Mouse (Mus musculus): Measurements from ENCODE around the gene Kdm8. TPM values are rescaled to one million over a fixed set of nuclear protein-coding genes. Genes with fewer than 3 reads are reported as not detected.

Gene Kdm8
- polyA plus RNA-seq, 1 experiment = 4.0 TPM

DNA sequence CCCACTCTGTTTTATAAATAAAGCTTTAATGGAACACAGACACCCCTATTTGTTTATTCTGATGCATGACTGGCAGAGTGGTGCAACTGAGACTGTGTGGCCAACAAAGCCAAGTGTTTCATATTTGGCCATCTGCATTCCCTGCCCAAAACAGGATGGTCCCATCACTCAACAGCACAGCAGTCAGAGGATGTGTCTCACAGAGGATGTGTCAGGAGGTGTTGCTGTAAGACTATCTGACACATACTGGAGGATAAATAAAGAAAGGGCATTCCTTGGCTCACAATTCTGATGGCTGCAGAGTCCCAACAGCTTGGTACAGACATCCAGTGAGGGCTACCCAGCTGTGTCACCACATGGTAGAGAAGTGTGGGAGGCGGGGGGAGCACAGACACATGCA is 6.2 kb downstream of the Kdm8 start:
- no peak for DNase-seq (ENCODE audit: low read depth, low spot score)
- 89% methylated on average over 1 of the region's 1 CpGs for WGBS

DNA sequence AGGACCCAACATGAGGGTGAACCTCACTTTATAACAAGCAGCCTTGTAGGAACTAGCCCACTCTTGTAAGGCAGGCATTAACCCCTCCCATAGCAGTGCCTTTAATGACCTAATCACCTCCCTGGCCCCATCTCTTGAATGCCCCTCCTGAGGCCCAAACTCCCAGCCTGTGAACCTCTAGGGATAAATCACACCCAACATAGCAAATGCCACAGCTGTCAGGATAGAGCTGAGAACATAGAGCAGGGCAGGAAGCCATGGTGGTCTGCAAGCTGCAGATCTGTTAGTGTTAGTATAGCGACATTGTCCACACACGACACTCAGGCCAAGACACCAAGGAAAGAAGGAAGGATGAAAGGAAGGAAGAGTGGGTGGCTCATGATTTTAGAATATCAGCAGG is 6.6 kb downstream of the Kdm8 start:
- 72% methylated on average over 2 of the region's 2 CpGs for WGBS
- no peak for DNase-seq (ENCODE audit: low read depth, low spot score)

DNA sequence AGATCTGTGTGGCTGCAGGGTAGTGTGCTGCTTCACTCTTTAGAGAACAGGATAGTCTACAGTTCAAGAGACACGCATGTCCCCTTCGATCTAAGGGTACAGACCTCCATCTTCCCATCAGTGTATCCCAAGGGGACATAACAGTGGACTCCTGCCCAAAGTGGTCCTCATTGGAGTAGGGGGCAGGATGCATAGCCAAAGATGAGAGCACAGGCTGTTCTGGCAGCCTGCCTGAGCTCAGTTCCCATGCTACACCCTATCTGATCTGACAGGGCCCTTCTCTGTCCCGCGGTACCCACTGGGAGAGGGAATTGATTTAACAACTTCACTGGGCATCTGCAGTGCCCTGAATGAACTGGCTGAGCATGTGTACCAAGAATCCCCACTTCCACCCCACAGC is 9.2 kb downstream of the Kdm8 start:
- WGBS = 96% methylated on average over 4 of the region's 4 CpGs

DNA sequence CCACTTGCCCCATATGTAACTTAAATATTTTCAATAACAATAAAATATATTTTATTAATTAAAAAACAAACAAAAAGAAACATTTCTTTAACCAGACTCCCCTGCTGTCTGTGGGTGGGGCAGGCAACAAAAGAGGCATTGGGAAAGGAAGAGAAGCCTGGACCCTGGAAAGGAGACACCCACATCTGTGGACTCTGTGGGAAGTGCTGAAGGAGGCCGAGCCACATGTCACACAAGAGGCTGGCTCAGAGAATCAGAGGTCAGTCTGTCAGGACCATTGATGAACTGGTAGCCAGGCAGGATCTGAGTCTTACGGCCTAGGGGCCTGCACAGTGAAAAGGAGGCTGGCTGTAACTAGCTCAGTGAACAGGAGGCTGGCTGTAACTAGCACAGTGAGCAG is 17.7 kb downstream of the Kdm8 start:
- no peak for DNase-seq (ENCODE audit: low read depth, low spot score)
- 80% methylated on average over 2 of the region's 2 CpGs for WGBS

More for the DNA sequence above, 9.2 kb downstream of the Kdm8 start:
- no peak for DNase-seq (ENCODE audit: low read depth, low spot score)

DNA sequence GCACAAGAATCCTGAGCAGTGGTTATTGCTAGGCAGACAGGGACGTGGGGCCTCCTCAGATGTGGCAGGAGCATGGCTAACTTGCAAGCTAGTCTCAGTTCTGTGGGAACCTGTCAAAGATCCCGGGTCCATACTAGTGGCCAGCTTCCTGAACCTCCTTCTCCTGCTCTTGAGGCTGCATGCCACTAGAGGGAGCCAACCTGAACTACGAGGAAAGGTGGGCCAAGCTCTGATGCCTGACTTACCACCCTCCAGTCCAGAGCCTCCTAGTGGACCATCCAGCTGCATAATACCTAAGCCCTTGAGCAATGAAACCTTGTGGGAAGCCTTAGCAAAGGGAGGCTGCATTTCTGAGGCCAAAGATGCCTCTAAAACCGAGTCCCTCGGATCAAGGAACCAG is 25.5 kb downstream of the Kdm8 start:
- no peak for DNase-seq (ENCODE audit: low read depth, low spot score)
- 38% methylated on average over 5 of the region's 5 CpGs for WGBS

DNA sequence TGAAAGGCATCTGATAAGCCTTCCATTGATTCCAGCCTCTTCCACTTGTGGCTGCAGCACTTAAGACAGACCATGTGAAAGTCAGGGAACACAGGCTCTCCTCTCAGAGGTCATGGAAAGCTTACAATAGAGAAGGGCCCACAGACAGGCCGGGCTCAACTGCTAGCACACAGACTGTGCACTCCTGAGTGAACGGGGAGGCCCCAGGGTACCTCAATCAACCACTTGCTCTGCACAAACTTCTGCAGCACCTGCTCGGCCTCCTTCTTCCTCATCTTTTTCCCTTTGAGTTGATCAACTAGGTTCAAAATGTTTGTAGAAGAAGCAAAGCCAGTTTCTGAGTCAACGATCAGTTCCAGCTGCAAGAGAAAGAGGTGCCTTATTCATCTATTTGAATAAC is 26.4 kb downstream of the Kdm8 start:
- 92% methylated on average over 4 of the region's 4 CpGs for WGBS
- no peak for DNase-seq (ENCODE audit: low read depth, low spot score)

DNA sequence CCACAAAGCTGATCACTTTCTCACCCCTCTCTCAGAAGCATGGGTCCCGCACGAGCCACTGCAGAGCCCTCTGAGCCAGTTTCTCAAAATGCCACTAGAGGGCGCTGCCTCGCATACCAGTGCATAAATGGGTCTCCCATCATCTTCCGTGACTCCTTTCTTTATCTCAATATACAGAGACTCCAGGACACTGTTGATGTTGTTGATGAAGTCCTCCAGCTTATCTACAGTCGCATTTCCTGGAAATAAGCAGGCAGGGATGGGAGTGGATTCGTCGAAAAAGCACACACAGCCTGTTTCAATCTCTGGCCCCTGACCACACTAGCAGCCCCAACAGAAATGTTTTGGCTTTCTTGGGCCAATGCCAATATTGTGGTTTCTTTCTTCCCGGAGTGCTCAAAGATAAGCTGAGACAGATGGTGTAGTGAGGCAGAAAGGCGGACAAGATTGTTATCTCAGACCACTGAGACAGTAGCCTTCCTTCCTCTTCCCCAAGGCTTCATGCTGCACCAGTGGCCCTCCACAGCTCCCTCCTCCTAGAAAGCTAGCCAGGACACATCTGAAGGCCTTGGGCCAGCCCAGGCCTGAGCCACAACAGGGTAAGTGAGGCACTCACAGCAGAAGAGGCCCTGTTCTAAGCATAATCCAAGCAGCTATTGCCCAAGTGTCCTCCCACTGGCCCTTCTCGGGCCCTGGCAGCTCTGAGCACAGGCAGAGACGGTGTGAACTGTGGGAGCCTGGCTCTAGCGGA is 27.7 kb downstream of the Kdm8 start:
- WGBS = 20% methylated on average over 13 of the region's 13 CpGs
- DNase-seq (ENCODE audit: low read depth, low spot score) = no peak

DNA sequence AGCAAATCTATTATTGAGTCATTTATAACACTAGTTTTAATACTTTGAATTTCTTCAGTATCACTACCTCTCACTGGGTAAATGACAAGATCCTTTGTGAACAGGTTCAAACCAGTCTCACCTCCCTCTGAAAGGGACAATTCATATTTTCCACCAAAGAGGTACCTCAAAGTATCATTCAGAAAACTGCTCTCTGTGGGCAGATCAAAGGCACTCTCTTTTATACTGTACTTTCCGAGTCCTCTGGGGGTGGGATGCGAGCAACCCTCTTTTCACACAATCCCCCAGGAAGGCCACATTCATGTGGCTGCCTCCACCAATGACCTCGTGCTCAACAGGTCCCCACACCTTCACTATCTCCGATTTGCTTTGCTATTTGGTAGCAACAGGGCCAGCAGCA is 30.1 kb downstream of the Kdm8 start:
- no peak for DNase-seq (ENCODE audit: low read depth, low spot score)
- WGBS = 88% methylated on average over 4 of the region's 4 CpGs

DNA sequence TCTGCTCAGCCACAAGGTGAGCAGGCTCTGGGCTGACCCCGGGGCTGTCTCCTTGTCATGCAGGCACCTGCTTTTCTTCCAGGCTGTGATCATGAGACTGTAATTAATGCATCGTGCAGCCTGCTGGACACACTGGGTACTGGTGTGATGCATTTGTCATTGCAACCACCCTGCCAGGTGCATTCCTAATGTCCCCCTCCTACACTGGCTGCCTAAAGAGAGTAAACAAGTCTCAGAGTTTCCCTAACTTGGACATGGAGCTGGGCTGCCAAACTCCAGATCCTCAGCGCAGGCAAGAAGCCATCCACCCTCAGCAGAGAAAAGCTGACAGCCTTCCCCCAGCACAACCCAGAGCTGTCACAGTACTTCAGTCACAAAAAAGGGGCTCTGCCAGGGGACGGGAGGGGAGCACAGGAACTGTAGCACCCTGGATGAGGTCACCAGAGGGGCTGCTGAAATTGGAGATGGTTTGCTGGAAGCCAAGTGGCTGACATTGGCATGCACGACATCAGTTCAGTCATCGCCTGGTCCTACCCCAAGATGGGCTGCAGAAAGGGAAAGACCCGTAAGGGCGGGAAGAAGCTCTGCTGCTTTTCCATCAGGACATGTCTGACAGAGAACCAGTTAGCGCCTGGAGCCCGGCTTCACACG is 31.2 kb downstream of the Kdm8 start:
- DNase-seq (ENCODE audit: low read depth, low spot score) = no peak
- 70% methylated on average over 11 of the region's 11 CpGs for WGBS

DNA sequence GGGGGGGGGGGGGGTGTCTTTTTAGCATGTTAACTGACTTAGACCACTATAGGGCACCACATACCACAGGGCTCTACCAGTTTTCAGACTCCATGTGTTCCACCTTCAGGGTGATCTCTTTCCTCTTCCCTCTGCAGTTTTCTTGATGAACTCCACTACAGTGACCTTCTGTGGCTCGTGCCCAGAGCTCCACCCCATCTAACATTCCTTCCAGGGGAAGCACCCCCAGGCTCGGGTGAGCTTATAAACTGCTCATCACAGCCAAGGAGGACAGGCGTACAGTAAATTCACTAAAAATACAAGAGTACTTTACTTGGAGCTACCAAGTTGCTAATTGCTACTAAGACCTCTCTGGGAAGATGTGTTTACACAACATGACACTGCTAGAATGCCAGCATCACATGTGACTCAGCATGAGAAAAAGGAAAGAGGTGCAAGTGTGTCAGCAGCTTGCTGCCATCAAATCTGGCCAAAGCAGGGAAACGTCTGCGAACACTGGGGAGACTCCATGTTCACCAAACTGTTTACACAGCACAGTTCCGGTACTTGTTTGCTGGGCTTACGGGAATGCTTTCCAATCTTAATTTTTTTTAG is 34.0 kb downstream of the Kdm8 start:
- no peak for DNase-seq (ENCODE audit: low read depth, low spot score)
- WGBS = 68% methylated on average over 7 of the region's 7 CpGs

DNA sequence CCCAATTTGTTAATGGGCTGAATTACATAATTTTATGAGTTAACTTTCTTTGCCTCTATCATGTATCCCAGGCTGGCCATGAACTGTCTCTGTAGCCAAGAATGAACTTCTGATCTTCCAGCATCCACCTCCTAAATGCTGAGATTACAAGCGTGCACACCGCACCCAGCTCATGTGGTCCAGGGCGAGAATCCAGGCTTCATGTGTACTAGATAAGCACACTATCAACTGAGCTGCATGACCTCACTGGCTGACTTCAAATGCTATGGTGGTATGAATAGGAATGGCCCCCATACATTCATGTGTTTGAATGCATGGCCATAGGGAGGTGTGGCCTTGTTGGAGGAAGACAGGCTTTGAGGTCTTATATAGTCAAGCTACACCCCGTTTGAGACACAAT is 36.0 kb downstream of the Kdm8 start:
- WGBS = 90% methylated on average over 4 of the region's 4 CpGs
- no peak for DNase-seq (ENCODE audit: low read depth, low spot score)

DNA sequence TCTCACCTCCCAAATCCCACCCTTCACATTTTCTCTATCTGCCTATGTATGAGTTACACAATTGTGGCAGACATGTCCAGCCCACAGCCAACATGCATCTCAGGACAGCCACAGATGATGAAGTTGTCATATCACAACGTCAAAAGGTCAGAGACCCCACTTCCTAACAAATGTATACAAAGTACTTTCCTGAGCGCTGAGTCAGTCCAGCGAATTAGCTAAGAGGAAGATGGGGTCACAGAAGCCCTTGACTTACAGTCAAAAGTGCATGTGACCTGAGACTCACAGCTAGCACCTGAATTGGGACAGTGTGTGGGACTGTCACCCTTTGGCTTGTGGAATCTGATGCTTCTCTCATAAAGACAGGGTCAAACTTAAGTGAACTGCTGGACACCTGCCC is 37.9 kb downstream of the Kdm8 start:
- DNase-seq (ENCODE audit: low read depth, low spot score) = no peak
- 73% methylated on average over 3 of the region's 3 CpGs for WGBS

DNA sequence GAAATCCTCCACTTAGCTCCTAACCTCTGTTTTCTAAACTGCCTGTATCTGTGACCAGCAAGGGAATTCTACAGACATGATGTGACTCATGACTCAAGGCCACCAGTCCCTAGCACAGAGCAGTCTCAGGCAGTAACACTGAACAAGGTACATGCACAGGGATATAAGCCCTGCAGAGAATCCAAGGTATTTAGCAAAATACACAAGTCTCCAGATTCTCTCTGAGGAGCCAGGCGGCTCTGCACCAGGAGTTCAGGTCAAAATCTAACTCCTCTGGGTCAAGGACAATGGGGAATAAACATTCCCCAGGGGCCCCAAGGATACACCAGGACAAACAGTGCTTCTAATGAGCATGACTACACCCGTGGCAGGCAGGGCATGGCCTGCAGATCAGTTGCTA is 38.4 kb downstream of the Kdm8 start:
- DNase-seq (ENCODE audit: low read depth, low spot score) = no peak
- 63% methylated on average over 2 of the region's 2 CpGs for WGBS

DNA sequence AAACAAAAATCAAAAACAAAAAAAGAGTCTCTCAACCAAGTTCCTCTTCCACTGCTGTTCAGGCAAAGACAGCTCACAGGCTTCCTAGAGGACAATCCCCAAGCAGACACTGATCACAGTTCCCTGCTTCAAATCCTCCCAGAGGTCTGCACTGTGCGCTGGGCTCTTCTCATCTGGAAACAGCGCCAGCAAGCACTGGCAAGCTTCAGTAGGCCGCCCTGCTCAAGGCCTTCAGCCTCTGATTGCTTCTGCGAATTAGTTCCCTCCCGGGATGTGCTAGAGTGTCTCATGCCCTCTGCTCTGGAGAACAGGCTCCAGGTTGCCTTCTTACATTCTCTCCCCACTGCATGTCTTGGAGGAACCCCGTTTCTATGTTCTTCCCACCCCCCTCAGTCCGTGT is 40.3 kb downstream of the Kdm8 start:
- WGBS = 92% methylated on average over 7 of the region's 7 CpGs
- no peak for DNase-seq (ENCODE audit: low read depth, low spot score)

DNA sequence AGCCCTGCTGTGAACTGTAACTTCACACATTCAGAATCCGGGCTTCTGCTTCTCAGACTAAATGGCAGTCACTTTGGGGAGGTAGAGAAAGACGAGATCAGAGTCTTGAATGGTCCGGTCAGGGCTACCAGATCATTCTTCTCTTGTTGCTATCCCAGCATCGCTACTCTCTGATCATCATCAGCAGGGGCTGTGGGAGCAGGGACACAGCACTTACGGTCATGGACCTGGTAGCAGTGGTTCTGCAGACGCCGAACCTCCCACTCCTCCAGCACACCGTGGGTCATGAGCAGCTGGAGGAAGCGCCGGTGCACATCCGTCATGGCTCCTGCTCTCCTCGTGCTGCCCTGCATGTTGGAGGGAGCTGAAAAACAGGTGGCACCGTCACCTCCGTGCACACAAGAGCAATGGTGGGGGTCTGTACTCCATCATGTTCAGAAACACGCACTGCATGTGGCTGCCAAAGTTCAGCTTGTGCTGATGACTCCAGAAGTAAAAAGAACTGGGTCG is 41.7 kb downstream of the Kdm8 start:
- no peak for DNase-seq (ENCODE audit: low read depth, low spot score)

DNA sequence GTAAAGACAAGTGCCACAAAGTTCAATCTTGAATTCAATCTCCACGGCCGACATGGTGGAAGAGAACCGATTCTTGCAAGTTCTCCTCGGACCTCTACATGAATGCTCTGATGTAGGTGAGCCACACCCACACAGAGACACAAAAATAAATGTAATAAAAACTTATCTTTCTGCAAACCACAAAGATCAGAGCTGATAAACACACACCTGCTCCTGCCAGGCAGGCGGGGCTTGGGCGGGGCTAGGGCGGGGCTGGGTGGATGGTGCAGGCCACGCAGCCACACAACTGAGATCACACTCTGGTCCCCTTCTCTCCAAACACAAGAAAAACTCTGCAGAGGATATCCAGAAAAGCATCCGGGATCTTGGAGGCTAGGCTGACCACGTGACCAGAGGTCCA is 42.6 kb downstream of the Kdm8 start:
- WGBS = 31% methylated on average over 10 of the region's 10 CpGs
- DNase-seq (ENCODE audit: low read depth, low spot score) = no peak

More for the DNA sequence above, 41.7 kb downstream of the Kdm8 start:
- 94% methylated on average over 16 of the region's 16 CpGs for WGBS

DNA sequence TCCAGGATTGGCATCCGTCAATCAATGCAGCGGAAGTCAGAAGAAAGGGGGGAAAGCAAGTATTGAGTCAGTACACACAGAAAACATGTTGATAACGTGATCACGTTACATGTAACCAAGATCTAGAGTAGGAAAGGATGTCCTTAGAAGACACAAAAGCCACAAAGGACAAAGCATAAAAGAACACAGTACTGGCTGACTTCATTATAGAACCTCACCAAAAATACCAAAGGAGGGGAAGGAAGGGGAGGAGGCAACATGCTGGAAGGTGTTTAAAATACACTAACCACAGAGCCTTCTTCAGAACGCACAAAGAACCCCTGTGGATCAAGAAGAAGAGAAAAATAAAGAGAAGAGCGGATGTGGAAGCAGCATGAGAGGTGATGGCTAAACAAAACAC is 44.2 kb downstream of the Kdm8 start:
- WGBS = 90% methylated on average over 6 of the region's 6 CpGs
- DNase-seq (ENCODE audit: low read depth, low spot score) = no peak

DNA sequence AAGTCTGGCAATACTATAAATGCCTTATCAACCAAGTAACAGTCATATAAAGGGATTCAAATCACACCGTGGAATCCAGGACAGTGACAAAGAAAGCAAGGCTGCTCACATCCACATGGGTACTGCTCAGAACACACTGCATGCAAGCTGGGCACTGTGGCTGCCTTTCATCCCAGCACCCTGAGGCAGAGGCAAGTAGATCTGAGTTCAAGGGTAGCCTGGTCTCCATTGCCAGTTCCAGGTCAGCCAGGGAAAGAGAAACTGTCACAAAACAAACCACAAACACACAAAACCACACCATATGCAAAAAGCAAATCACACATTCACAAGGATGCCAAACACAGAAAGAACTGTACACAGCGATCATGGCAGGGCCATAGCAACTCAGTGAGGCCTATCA is 45.2 kb downstream of the Kdm8 start:
- 66% methylated on average over 2 of the region's 2 CpGs for WGBS
- no peak for DNase-seq (ENCODE audit: low read depth, low spot score)

DNA sequence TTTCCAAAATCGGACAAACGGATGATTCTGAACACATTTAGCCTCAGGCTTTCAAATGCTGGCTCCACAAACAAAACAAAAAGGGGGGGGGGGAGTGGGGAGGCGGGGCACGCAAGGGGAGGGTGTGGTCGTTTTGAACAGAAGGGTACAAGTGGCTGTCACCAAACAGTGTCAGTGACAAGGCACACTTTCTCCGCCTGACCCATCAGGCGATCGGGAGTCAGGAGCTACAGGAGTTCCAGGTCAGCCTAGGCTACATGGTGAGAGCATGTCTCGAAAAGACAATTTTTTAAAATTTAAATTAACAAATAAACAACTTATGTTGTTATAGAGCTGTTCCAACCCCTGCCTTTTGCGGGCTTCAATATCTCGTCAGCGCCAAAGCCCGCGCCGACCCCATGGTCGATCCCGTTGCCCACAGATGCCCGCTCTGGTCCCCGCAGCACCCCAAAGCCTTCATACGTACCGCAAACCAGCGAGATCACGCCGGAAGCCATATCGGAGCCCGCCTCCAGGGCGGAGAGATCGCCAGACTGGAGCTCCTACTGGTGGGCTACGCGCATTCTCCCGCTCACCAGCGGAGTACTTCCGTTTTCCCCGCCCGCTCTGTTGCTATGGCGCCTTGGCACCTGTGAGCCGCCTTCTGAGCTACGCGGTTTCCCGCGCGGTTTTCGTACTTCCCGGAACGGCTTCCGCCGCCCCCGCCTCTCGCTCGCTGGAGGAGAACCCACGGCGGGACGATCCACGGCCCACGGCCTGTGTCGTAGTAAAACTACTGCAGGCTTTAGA is 46.7 kb downstream of the Kdm8 start, which contains the start of gene Nsmce1:
Gene Nsmce1 (minus strand): TSS at position 650 of the 789 bp plus-strand sequence.
- WGBS = under 1% methylated on average over 56 of the region's 56 CpGs
- DNase-seq (ENCODE audit: low read depth, low spot score) = no peak

DNA sequence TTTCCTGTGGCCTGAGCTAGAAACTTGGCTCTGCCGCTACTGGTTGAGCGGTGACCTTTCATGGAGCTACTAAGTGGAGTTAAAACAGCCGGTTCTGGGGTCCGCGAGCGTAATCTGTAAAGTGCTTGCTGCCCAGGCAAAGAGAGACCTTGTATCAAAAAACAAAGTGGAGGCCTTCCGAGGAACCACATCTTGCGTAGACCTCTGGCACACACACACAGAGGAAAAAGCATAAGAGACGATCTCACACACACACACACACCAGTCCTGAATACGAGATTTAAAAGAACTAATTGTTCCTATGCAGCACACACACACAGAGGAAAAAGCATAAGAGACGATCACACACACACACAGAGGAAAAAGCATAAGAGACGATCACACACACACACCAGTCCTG is 47.3 kb downstream of the Kdm8 start:
- WGBS = 13% methylated on average over 12 of the region's 12 CpGs

More for the DNA sequence above, 47.3 kb downstream of the Kdm8 start:
- no peak for DNase-seq (ENCODE audit: low read depth, low spot score)

All from large intestine, adult 2 months (tissue).